Mouse (Mus musculus): Measurements from ENCODE around the gene P2ry14. TPM values are rescaled to one million over a fixed set of nuclear protein-coding genes. Genes with fewer than 3 reads are reported as not detected.
A peak's percentile ranks its signal among the peaks of the same experiment; 100 is the strongest.
"Not testable (repeated sequence)": the region's sequence is repeated elsewhere in the genome, so short reads cannot be mapped to it uniquely, and the experiment has no call there.

The P2ry14 gene
- polyA plus RNA-seq, 1 experiment from 2014 or later: 2.8 TPM

GRCm38 (mm10) chr3:59079327-59079726 is 74.1 kb downstream of the P2ry14 start:
- no peaks in the 10 kb centered on the region for H3K27me3 ChIP-seq (ENCODE audit: control insufficient read depth, insufficient read depth, low read length)
- H3K9me3 ChIP-seq (replicated peaks; ENCODE audit: control insufficient read depth, low read length): no peaks in the 10 kb centered on the region
- H3K4me2 ChIP-seq (ENCODE audit: low read depth, low read length): no peak overlapping the region
- ATAC-seq (replicated peaks; ENCODE audit: extremely low read depth, insufficient read depth, low FRiP score): 0 out of 2 replicates have a peak, but pooled peaks have one; percentile 46
- no peak overlapping the region for H3K4me3 ChIP-seq (ENCODE audit: low read length)
- 44% methylated on average over 4 of the region's 4 CpGs for WGBS
- H3K27ac ChIP-seq (ENCODE audit: low read length): no peak overlapping the region
- no peaks in the 10 kb centered on the region for H3K36me3 ChIP-seq (ENCODE audit: control insufficient read depth, insufficient read depth)
- no peak overlapping the region for H3K9ac ChIP-seq (ENCODE audit: low read length)
- peaks cover 12% of the 10 kb centered on the region for H3K4me1 ChIP-seq (ENCODE audit: control insufficient read depth, insufficient read depth, low read length)

- H3K27me3 ChIP-seq (ENCODE audit: control insufficient read depth, insufficient read depth, low read length): no peaks in the 10 kb centered on the region
- WGBS: 54% methylated on average over 11 of the region's 11 CpGs
- no peaks in the 10 kb centered on the region for H3K9me3 ChIP-seq (replicated peaks; ENCODE audit: control insufficient read depth, low read length)
- H3K4me1 ChIP-seq (ENCODE audit: control insufficient read depth, insufficient read depth, low read length): peaks cover 12% of the 10 kb centered on the region
- H3K9ac ChIP-seq (ENCODE audit: low read length): no peak overlapping the region
- H3K27ac ChIP-seq (ENCODE audit: low read length): no peak overlapping the region
- H3K4me2 ChIP-seq (ENCODE audit: low read depth, low read length): no peak overlapping the region
- ATAC-seq (replicated peaks; ENCODE audit: extremely low read depth, insufficient read depth, low FRiP score): no peak
- no peak overlapping the region for H3K4me3 ChIP-seq (ENCODE audit: low read length)
- no peaks in the 10 kb centered on the region for H3K36me3 ChIP-seq (ENCODE audit: control insufficient read depth, insufficient read depth)
Measured at GRCm38 (mm10) chr3:59078585-59078984, 74.8 kb downstream of the P2ry14 start.

GRCm38 (mm10) chr3:59077278-59077677 is 76.1 kb downstream of the P2ry14 start:
- Histone ChIP-seq H3K27ac (ENCODE audit: low read length) (no peak overlapping the region), H3K4me1 (ENCODE audit: control insufficient read depth, insufficient read depth, low read length) (peaks cover 12% of the 10 kb centered on the region), H3K27me3 (ENCODE audit: control insufficient read depth, insufficient read depth, low read length) (no peaks in the 10 kb centered on the region), H3K4me3 (ENCODE audit: low read length) (no peak overlapping the region), H3K4me2 (ENCODE audit: low read depth, low read length) (no peak overlapping the region), H3K9me3 (replicated peaks; ENCODE audit: control insufficient read depth, low read length) (no peaks in the 10 kb centered on the region), H3K36me3 (ENCODE audit: control insufficient read depth, insufficient read depth) (no peaks in the 10 kb centered on the region), H3K9ac (ENCODE audit: low read length) (no peak overlapping the region)
- 44% methylated on average over 4 of the region's 4 CpGs for WGBS
- no peak for ATAC-seq (replicated peaks; ENCODE audit: extremely low read depth, insufficient read depth, low FRiP score)

- not testable (repeated sequence) for H3K4me2 ChIP-seq (ENCODE audit: low read depth, low read length); H3K27ac ChIP-seq (ENCODE audit: low read length); H3K9me3 ChIP-seq (replicated peaks; ENCODE audit: control insufficient read depth, low read length); H3K36me3 ChIP-seq (ENCODE audit: control insufficient read depth, insufficient read depth); H3K4me1 ChIP-seq (ENCODE audit: control insufficient read depth, insufficient read depth, low read length); ATAC-seq (replicated peaks; ENCODE audit: extremely low read depth, insufficient read depth, low FRiP score); H3K9ac ChIP-seq (ENCODE audit: low read length); H3K27me3 ChIP-seq (ENCODE audit: control insufficient read depth, insufficient read depth, low read length); H3K4me3 ChIP-seq (ENCODE audit: low read length)
- WGBS: 68% methylated on average over 1 of the region's 1 CpGs
Measured at GRCm38 (mm10) chr3:59069071-59069470, 84.3 kb downstream of the P2ry14 start.

- Histone ChIP-seq H3K4me3 (ENCODE audit: low read length) (no peak overlapping the region), H3K9me3 (replicated peaks; ENCODE audit: control insufficient read depth, low read length) (no peaks in the 10 kb centered on the region), H3K27ac (ENCODE audit: low read length) (no peak overlapping the region), H3K9ac (ENCODE audit: low read length) (no peak overlapping the region), H3K27me3 (ENCODE audit: control insufficient read depth, insufficient read depth, low read length) (no peaks in the 10 kb centered on the region), H3K36me3 (ENCODE audit: control insufficient read depth, insufficient read depth) (no peaks in the 10 kb centered on the region), H3K4me1 (ENCODE audit: control insufficient read depth, insufficient read depth, low read length) (peaks cover 4% of the 10 kb centered on the region; the same call in 1 of the 2 replicates), H3K4me2 (ENCODE audit: low read depth, low read length) (no peak overlapping the region)
- ATAC-seq (replicated peaks; ENCODE audit: extremely low read depth, insufficient read depth, low FRiP score): no peak
- WGBS: 72% methylated on average over 8 of the region's 8 CpGs
Measured at GRCm38 (mm10) chr3:59066558-59067294, 86.7 kb downstream of the P2ry14 start.

GRCm38 (mm10) chr3:59065937-59066336 is 87.5 kb downstream of the P2ry14 start:
- Histone ChIP-seq H3K36me3 (ENCODE audit: control insufficient read depth, insufficient read depth) (no peaks in the 10 kb centered on the region), H3K4me1 (ENCODE audit: control insufficient read depth, insufficient read depth, low read length) (peaks cover 4% of the 10 kb centered on the region; the same call in 1 of the 2 replicates), H3K4me3 (ENCODE audit: low read length) (no peak overlapping the region), H3K27ac (ENCODE audit: low read length) (no peak overlapping the region), H3K4me2 (ENCODE audit: low read depth, low read length) (no peak overlapping the region), H3K9me3 (replicated peaks; ENCODE audit: control insufficient read depth, low read length) (no peaks in the 10 kb centered on the region), H3K27me3 (ENCODE audit: control insufficient read depth, insufficient read depth, low read length) (no peaks in the 10 kb centered on the region), H3K9ac (ENCODE audit: low read length) (no peak overlapping the region)
- ATAC-seq (replicated peaks; ENCODE audit: extremely low read depth, insufficient read depth, low FRiP score): no peak
- 76% methylated on average over 3 of the region's 3 CpGs for WGBS

Other genes with a start within 250 kb of the P2ry14 start
- gene Med12l, start 147.8 kb downstream of the P2ry14 start, polyA plus RNA-seq (2015; fragmentation: Nextera tagmentation; extraction: Ambion mirVana): 2.3 and 2.6 TPM in 2 replicates
- 1.5 and 3.5 TPM in 2 replicates for gene Gpr171, start 51.8 kb downstream of the P2ry14 start, polyA plus RNA-seq (2015; fragmentation: Nextera tagmentation; extraction: Ambion mirVana)
- 0.36 and 1.1 TPM in 2 replicates for gene Gpr87, start 41.5 kb upstream of the P2ry14 start, polyA plus RNA-seq (2015; fragmentation: Nextera tagmentation; extraction: Ambion mirVana)
- gene P2ry13, start 57.3 kb upstream of the P2ry14 start, polyA plus RNA-seq (2015; fragmentation: Nextera tagmentation; extraction: Ambion mirVana): 0.85 and 1.1 TPM in 2 replicates
- gene P2ry12, start 109.3 kb upstream of the P2ry14 start, polyA plus RNA-seq (2015; fragmentation: Nextera tagmentation; extraction: Ambion mirVana): 0.94 and 1.0 TPM in 2 replicates
- 2.0 and 2.7 TPM in 2 replicates for gene Igsf10, start 190.8 kb upstream of the P2ry14 start, polyA plus RNA-seq (2015; fragmentation: Nextera tagmentation; extraction: Ambion mirVana)

Data from heart, embryonic 16.5 days (tissue).